Mouse (Mus musculus) CH12.LX (cell line): ENCODE results near the gene Cdk5. TPM values are rescaled to one million over a fixed set of nuclear protein-coding genes. Genes with fewer than 3 reads are reported as not detected.

Experiments used
- DNase-seq: peaks from one replicate; pipeline ENCODE4 v3.0.0-alpha.2; 2013; ENCODE audit errors: extremely low read depth
- H3K27ac ChIP-seq: 2 replicates; pipeline ENCODE4 v1.5.1; 2012; ENCODE audit warnings: low read depth, mild to moderate bottlenecking, control low read depth, moderate library complexity; ENCODE audit not compliant: insufficient read depth
- H3K27me3 ChIP-seq: replicated peaks from 2 replicates; pipeline ENCODE3; 2012; ENCODE audit warnings: inconsistent platforms
- H3K36me3 ChIP-seq, 2 experiments: replicated peaks in 1 of 2; 2 replicates each; pipeline versions ENCODE3 to v1.6.1; 2012; ENCODE audit warnings: inconsistent platforms in 1 of 2, low read length in 1 of 2, mild to moderate bottlenecking in 1 of 2, mixed read lengths in 1 of 2, moderate library complexity in 1 of 2; ENCODE audit not compliant: control insufficient read depth in 1 of 2, insufficient read depth in 1 of 2
- H3K4me1 ChIP-seq, 2 experiments: 2 replicates each; pipeline ENCODE4 v1.6.1; 2012; ENCODE audit warnings: inconsistent platforms in 1 of 2, moderate library complexity in 1 of 2; ENCODE audit not compliant: insufficient read depth in 2 of 2, control insufficient read depth in 1 of 2
- H3K4me2 ChIP-seq: 2 replicates; pipeline ENCODE4 v1.6.1; 2012; ENCODE audit warnings: low read depth, mild to moderate bottlenecking, control low read depth; ENCODE audit not compliant: poor library complexity, insufficient read depth, severe bottlenecking
- H3K4me3 ChIP-seq, 3 experiments: fragments of 150-350 bp in 1 of 3; sonication (generic) in 1 of 3; replicated peaks in 1 of 3; 2 replicates each; pipeline versions ENCODE3 to v1.5.1; 2011 to 2012; ENCODE audit warnings: low read depth in 2 of 3, low read length in 2 of 3, mild to moderate bottlenecking in 2 of 3, moderate library complexity in 2 of 3, control low read depth in 1 of 3, improper control_type of control experiment in 1 of 3, inconsistent platforms in 1 of 3, mixed read lengths in 1 of 3; ENCODE audit not compliant: poor library complexity in 1 of 3
- H3K79me2 ChIP-seq: replicated peaks from 2 replicates; pipeline ENCODE4 v1.6.1; 2012; ENCODE audit warnings: mild to moderate bottlenecking, moderate library complexity; ENCODE audit not compliant: control insufficient read depth, poor library complexity, insufficient read depth, severe bottlenecking; ENCODE audit errors: extremely low read depth
- H3K9ac ChIP-seq: 2 replicates; pipeline ENCODE4 v1.6.1; 2012; ENCODE audit warnings: low read depth, mild to moderate bottlenecking, control low read depth, moderate library complexity; ENCODE audit not compliant: insufficient read depth
- H3K9me3 ChIP-seq: replicated peaks from 2 replicates; pipeline ENCODE3; 2012; ENCODE audit warnings: low read length, inconsistent platforms, mixed read lengths
- CHD2 ChIP-seq: IDR thresholded peaks from 2 replicates; pipeline ENCODE4 v1.6.1; 2011; ENCODE audit warnings: low read length, improper control_type of control experiment
- CTCF ChIP-seq, 2 experiments: IDR thresholded peaks in 1 of 2; conservative IDR thresholded peaks in 1 of 2; 2 replicates each; pipeline ENCODE4 v1.5.1; 2011 to 2012; ENCODE audit warnings: low read depth in 2 of 2, low read length in 2 of 2, improper control_type of control experiment in 1 of 2, inconsistent platforms in 1 of 2, mild to moderate bottlenecking in 1 of 2, moderate library complexity in 1 of 2
- E2F4 ChIP-seq: IDR thresholded peaks from 2 replicates; pipeline ENCODE4 v1.6.1; 2011; ENCODE audit warnings: low read depth, low read length, improper control_type of control experiment; ENCODE audit not compliant: insufficient replicate concordance
- ELF1 ChIP-seq: IDR thresholded peaks from 2 replicates; pipeline ENCODE4 v1.6.1; 2014; ENCODE audit warnings: low read depth, mild to moderate bottlenecking, inconsistent platforms, low read length, improper control_type of control experiment
- EP300 ChIP-seq: IDR thresholded peaks from 2 replicates; pipeline ENCODE4 v1.6.1; 2011; ENCODE audit warnings: low read length, improper control_type of control experiment
- ETS1 ChIP-seq: conservative IDR thresholded peaks from 2 replicates; pipeline ENCODE4 v1.6.1; 2012; ENCODE audit warnings: low read depth, mild to moderate bottlenecking, inconsistent platforms, low read length, improper control_type of control experiment, moderate library complexity
- GABPA ChIP-seq: IDR thresholded peaks from 2 replicates; pipeline ENCODE4 v1.6.1; 2012; ENCODE audit warnings: low read depth, low read length, improper control_type of control experiment, inconsistent platforms; ENCODE audit not compliant: insufficient replicate concordance
- HCFC1 ChIP-seq: IDR thresholded peaks from 2 replicates; pipeline ENCODE4 v1.6.1; 2012; ENCODE audit warnings: low read depth, mild to moderate bottlenecking, inconsistent platforms, low read length, improper control_type of control experiment
- IRF4 ChIP-seq: IDR thresholded peaks from 2 replicates; pipeline ENCODE4 v1.6.1; 2014; ENCODE audit warnings: low read depth, mild to moderate bottlenecking, inconsistent platforms, low read length, improper control_type of control experiment
- JUN ChIP-seq: IDR thresholded peaks from 2 replicates; pipeline ENCODE4 v1.6.1; 2011; ENCODE audit warnings: low read depth, mild to moderate bottlenecking, low read length, improper control_type of control experiment, moderate library complexity; ENCODE audit not compliant: insufficient read depth
- JUND ChIP-seq: conservative IDR thresholded peaks from 2 replicates; pipeline ENCODE4 v1.6.1; 2011; ENCODE audit warnings: low read depth, low read length, improper control_type of control experiment
- MAFK ChIP-seq: IDR thresholded peaks from 2 replicates; pipeline ENCODE4 v1.6.1; 2011; ENCODE audit warnings: low read length, improper control_type of control experiment; ENCODE audit not compliant: insufficient replicate concordance
- MAX ChIP-seq: IDR thresholded peaks from 2 replicates; pipeline ENCODE4 v1.6.1; 2011; ENCODE audit warnings: low read length, improper control_type of control experiment
- MEF2A ChIP-seq: IDR thresholded peaks from 2 replicates; pipeline ENCODE4 v1.6.1; 2014; ENCODE audit warnings: low read depth, mild to moderate bottlenecking, inconsistent platforms, low read length, improper control_type of control experiment, borderline replicate concordance
- MXI1 ChIP-seq: IDR thresholded peaks from 2 replicates; pipeline ENCODE4 v1.6.1; 2011; ENCODE audit warnings: mild to moderate bottlenecking, low read depth, low read length, improper control_type of control experiment
- PAX5 ChIP-seq: IDR thresholded peaks from 2 replicates; pipeline ENCODE4 v1.6.1; 2012; ENCODE audit warnings: low read length, inconsistent platforms, mixed read lengths
- RCOR1 ChIP-seq: conservative IDR thresholded peaks from 2 replicates; pipeline ENCODE4 v1.6.1; 2012; ENCODE audit warnings: low read depth, mild to moderate bottlenecking, inconsistent platforms, low read length, improper control_type of control experiment
- SIN3A ChIP-seq: IDR thresholded peaks from 2 replicates; pipeline ENCODE4 v1.6.1; 2012; ENCODE audit warnings: low read length, improper control_type of control experiment, inconsistent platforms
- SMC3 ChIP-seq: IDR thresholded peaks from 2 replicates; pipeline ENCODE4 v1.6.1; 2011; ENCODE audit warnings: low read depth, low read length, improper control_type of control experiment
- TBP ChIP-seq: conservative IDR thresholded peaks from 2 replicates; pipeline ENCODE4 v1.6.1; 2011; ENCODE audit warnings: low read depth, low read length, improper control_type of control experiment
- TCF12 ChIP-seq: IDR thresholded peaks from 2 replicates; pipeline ENCODE4 v1.6.1; 2014; ENCODE audit warnings: low read depth, mild to moderate bottlenecking, inconsistent platforms, low read length, improper control_type of control experiment
- UBTF ChIP-seq: IDR thresholded peaks from 2 replicates; pipeline ENCODE4 v1.6.1; 2012; ENCODE audit warnings: low read depth, mild to moderate bottlenecking, inconsistent platforms, low read length, improper control_type of control experiment, moderate library complexity
- USF1 ChIP-seq: IDR thresholded peaks from 2 replicates; pipeline ENCODE4 v1.6.1; 2014; ENCODE audit warnings: low read depth, mild to moderate bottlenecking, inconsistent platforms, low read length, improper control_type of control experiment
- ZKSCAN1 ChIP-seq: IDR thresholded peaks from 2 replicates; pipeline ENCODE4 v1.6.1; 2012; ENCODE audit warnings: low read depth, inconsistent platforms, low read length, improper control_type of control experiment, borderline replicate concordance
- ZNF384 ChIP-seq: IDR thresholded peaks from 2 replicates; pipeline ENCODE4 v1.6.1; 2012; ENCODE audit warnings: low read depth, low read length, improper control_type of control experiment, inconsistent platforms
- dilution Hi-C: fragments of 300-500 bp; cut with MboI; formaldehyde crosslinking; loops from 2 replicates; pipeline ENCODE4 v1.14.3; 2020; ENCODE audit warnings: low sequenced_read_pairs; ENCODE audit not compliant: extremely low pct_unique_long_range_greater_than_20kb, extremely low pct_ligation_motif_present
- in situ Hi-C: fragments of 300-500 bp; cut with MboI; formaldehyde crosslinking; loops from 3 replicates; pipeline ENCODE4 v1.14.3; 2019; ENCODE audit warnings: low sequenced_read_pairs, low pct_ligation_motif_present, low pct_unique_long_range_greater_than_20kb, mixed read lengths
- polyA plus RNA-seq: library from polyadenylated mRNA; unstranded; fragments of >175 nt; gene quantifications from 2 replicates; pipeline ENCODE4 v1.2.1, GENCODE M21; 2012; ENCODE audit warnings: low read depth; ENCODE audit not compliant: insufficient read length
- total RNA-seq, 2 experiments: library from RNA; depleted of rRNA; stranded (reverse); fragments of 300-350 nt in 1 of 2; fragments of >200 nt in 1 of 2; gene quantifications; 2 replicates each; pipeline ENCODE4 v1.2.3; 2012 to 2014

The Cdk5 gene
- total and polyA plus RNA-seq, 3 experiments, result 7.4 to 26.6 (median 12.1) TPM

DNA sequence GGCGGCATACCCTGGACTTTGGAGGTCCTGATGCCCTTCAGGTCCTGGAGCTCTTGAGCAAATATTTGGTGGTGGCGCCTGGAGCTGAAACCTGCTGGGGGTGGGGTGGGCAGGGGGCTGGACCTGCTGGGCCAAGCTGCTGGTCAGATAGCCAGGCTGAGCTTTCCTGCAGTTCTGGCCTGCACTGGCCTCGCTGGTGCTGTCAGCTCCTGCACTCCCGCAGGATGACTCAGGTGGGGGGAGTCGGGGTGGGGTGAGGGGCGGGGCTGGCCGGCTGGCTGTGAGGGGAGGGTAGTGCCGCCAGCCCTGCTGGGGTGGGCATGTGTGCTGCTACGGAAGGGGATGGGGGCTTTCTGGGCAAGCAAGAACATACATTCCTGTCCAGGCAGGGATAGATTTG is 5.3 kb upstream of the Cdk5 start:
- dilution Hi-C loops (no loop called here), in situ Hi-C loops (no loop called here)
- no peak overlapping the region for H3K9ac ChIP-seq
- no peaks in the 10 kb centered on the region for H3K9me3 ChIP-seq
- H3K4me3 ChIP-seq, result no peak overlapping the region
- H3K79me2 ChIP-seq, result peaks cover 10% of the 10 kb centered on the region; the same call in 1 of the 2 replicates
- no peaks in the 10 kb centered on the region for H3K27me3 ChIP-seq
- H3K36me3 ChIP-seq, result peaks cover 38 to 59% of the 10 kb centered on the region in 2 experiments
- TF ChIP-seq MAFK (no peak), E2F4 (no peak), RCOR1 (no peak), ZNF384 (no peak), CHD2 (no peak), JUN (no peak), JUND (no peak), USF1 (no peak), TCF12 (no peak), ELF1 (no peak), PAX5 (no peak), MXI1 (no peak), SMC3 (no peak), UBTF (no peak), EP300 (no peak), MEF2A (no peak)
- TF ChIP-seq, all 38 proteins: peak for 0
- no peak for DNase-seq
- peaks cover 14 to 27% of the 10 kb centered on the region in 2 experiments for H3K4me1 ChIP-seq
- H3K27ac ChIP-seq, result no peak overlapping the region
- no peak overlapping the region for H3K4me2 ChIP-seq

DNA sequence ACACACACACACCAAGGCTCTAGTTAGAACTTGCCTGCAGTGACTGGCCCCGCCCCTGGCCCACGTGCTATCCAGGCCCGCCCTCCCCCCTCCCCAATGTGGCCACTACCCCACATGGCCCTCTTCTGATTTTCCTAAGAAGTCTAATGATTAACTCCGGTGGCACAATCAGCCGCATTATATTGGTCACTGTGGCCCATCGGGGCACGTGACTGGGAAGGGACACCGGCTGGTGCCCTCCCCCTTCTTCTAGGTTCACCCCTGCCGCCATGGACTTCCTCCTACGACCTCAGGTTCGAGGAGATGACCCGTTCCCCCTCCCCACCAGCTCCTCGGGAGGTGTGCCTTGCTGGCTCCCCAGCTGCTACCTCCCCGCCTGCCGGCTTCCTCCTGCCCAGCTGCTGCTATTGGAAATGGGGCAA is 4.7 kb upstream of the Cdk5 start:
- no peak overlapping the region for H3K4me2 ChIP-seq
- TF ChIP-seq HCFC1 (no peak), ETS1 (no peak), SIN3A (no peak), ELF1 (no peak), SMC3 (no peak), MAX (no peak), TBP (no peak), UBTF (no peak), E2F4 (no peak), RCOR1 (no peak), CHD2 (no peak), ZNF384 (no peak), IRF4 (no peak), ZKSCAN1 (no peak), CTCF (conservative IDR thresholded peaks at IDR 0.05 in 1 of 2, IDR thresholded peaks at IDR 0.05 in 1 of 2; ENCODE audit: low read depth in 2 of 2, low read length in 2 of 2) (no peak), GABPA (no peak), TCF12 (no peak)
- TF ChIP-seq, all 38 proteins: peak for 0
- Histone ChIP-seq H3K36me3 (peaks cover 35 to 53% of the 10 kb centered on the region in 2 experiments), H3K9me3 (no peaks in the 10 kb centered on the region), H3K27ac (no peak overlapping the region), H3K79me2 (peaks cover 10% of the 10 kb centered on the region; the same call in 1 of the 2 replicates), H3K27me3 (no peaks in the 10 kb centered on the region), H3K9ac (no peak overlapping the region), H3K4me3 (no peak overlapping the region), H3K4me1 (peaks cover 14 to 28% of the 10 kb centered on the region in 2 experiments)
- no peak for DNase-seq
- in situ Hi-C loops (no loop called here), dilution Hi-C loops (no loop called here)
